Mouse (Mus musculus): ENCODE data around the gene Pdk2. TPM values are rescaled to one million over a fixed set of nuclear protein-coding genes. Genes with fewer than 3 reads are reported as not detected.

Pdk2 gene
- polyA plus RNA-seq, 1 experiment from 2014 or later = 94.7 TPM

DNA sequence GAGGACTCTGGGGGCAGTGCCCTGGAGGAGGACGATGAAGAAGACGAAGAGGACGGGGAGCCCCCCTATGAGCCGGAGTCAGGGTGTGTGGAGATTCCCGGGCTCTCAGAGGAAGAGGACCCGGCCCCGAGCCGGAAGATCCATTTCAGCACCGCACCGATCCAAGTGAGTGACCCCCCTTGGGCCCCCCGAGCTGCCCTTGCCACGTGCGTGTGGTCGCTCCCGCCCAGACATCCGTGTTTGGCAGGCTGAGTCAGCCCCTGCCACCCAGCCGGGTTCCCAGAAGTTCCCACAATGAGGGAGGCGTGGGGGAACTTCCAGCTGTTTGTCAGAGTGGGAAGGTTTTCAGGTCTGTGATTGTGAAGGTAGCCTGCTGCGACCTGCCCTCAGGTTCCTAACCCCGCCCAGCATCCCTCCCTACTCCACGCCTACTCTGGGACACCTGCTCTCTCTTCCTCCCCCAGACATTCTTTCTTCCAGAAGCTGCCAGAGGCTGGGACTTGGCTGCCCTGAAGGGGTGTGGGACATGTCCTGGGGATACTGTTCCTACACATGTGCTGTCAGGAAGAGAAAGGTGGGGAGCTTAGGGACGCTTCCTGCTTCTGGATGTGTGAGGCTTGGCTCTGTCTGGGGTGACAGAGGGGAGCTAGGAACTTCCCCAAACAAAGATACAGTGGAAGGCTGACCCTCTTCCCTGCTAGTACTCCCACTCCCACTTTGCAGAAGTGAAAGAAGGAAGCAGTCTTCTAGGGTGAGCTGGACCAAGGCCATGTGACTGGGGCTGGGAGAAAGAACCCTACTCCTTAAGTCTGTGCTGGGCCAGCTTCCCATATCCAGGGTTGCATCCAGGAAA lies 48.2 kb downstream of the Pdk2 start:
- ATAC-seq (replicated peaks; ENCODE audit: low FRiP score, low read depth) = 0 out of 2 replicates have a peak, but pooled peaks have one; percentile 9
- WGBS = 2% methylated on average over 22 of the region's 22 CpGs

DNA sequence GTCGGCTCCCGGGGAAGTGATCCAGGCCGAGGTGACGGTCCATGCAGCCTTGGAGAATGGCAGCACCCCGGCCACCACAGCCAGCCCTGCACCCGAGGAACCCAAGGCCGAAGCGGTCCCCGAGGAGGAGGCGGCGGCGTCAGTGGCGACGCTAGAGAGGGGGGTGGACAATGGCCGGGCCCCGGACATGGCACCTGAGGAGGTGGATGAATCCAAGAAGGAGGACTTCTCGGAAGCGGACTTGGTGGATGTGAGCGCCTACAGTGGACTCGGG lies 48.7 kb downstream of the Pdk2 start:
- Histone ChIP-seq H3K9ac (ENCODE audit: low read depth, low read length) (peak overlapping the region; percentile 90), H3K9me3 (replicated peaks; ENCODE audit: low read length) (no peaks in the 10 kb centered on the region), H3K4me2 (ENCODE audit: low read length) (peak overlapping the region; percentile 97), H3K4me1 (replicated peaks; ENCODE audit: insufficient read depth, low read length) (peaks cover 62% of the 10 kb centered on the region), H3K36me3 (ENCODE audit: insufficient read depth, low read length) (peaks cover 11% of the 10 kb centered on the region; the same call in 1 of the 2 replicates), H3K4me3 (replicated peaks; ENCODE audit: low read depth, low read length) (peak overlapping the region; percentile 90), H3K27ac (peak overlapping the region; percentile 94), H3K27me3 (ENCODE audit: insufficient read depth, low read length) (no peaks in the 10 kb centered on the region)
- DNase-seq (ENCODE audit: low spot score) = no peak
- under 1% methylated on average over 20 of the region's 20 CpGs for WGBS
- no peak for TF ChIP-seq CTCF (IDR thresholded peaks at IDR 0.05; ENCODE audit: low read depth)
- no peak for ATAC-seq (replicated peaks; ENCODE audit: low FRiP score, low read depth)

More for the DNA sequence above, 48.2 kb downstream of the Pdk2 start:
- Histone ChIP-seq H3K27ac (peak overlapping the region; percentile 94), H3K9ac (ENCODE audit: low read depth, low read length) (peak overlapping the region; percentile 90), H3K4me1 (replicated peaks; ENCODE audit: insufficient read depth, low read length) (peaks cover 59% of the 10 kb centered on the region), H3K36me3 (ENCODE audit: insufficient read depth, low read length) (peaks cover 12% of the 10 kb centered on the region; the same call in 1 of the 2 replicates), H3K4me3 (replicated peaks; ENCODE audit: low read depth, low read length) (peak overlapping the region; percentile 90), H3K27me3 (ENCODE audit: insufficient read depth, low read length) (no peaks in the 10 kb centered on the region), H3K9me3 (replicated peaks; ENCODE audit: low read length) (no peaks in the 10 kb centered on the region), H3K4me2 (ENCODE audit: low read length) (peak overlapping the region; percentile 97)
- TF ChIP-seq CTCF (IDR thresholded peaks at IDR 0.05; ENCODE audit: low read depth) = no peak
- DNase-seq (ENCODE audit: low spot score) = peak; percentile 68

DNA sequence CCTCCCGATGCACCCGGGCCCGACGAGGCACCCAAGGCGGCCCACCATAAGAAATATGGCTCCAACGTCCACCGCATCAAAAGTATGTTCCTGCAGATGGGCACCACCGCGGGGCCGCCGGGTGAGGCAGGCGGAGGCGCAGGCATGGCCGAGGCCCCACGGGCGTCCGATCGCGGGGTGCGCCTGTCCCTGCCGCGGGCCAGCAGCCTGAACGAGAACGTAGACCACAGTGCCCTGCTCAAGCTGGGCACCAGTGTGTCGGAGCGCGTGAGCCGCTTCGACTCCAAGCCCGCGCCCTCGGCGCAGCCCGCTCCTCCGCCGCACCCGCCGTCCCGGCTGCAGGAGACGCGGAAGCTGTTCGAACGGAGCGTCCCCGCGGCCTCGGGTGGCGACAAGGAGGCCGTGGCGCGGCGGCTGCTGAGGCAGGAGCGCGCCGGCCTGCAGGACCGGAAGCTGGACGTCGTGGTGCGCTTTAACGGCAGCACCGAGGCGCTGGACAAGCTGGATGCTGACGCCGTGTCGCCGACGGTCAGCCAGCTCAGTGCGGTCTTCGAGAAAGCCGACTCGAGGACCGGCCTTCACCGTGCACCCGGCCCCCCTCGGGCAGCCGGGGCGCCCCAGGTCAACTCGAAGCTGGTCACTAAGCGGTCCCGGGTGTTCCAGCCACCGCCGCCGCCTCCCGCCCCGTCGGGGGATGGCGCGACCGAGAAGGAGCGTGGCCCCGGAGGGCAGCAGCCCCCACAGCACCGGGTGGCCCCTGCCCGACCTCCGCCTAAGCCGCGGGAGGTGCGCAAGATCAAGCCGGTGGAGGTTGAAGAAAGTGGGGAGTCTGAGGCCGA lies 49.3 kb downstream of the Pdk2 start:
- DNase-seq (ENCODE audit: low spot score) (peak; percentile 47), ATAC-seq (replicated peaks; ENCODE audit: low FRiP score, low read depth) (0 out of 2 replicates have a peak, but pooled peaks have one; percentile 2)
- peaks cover 8% of the 10 kb centered on the region; the same call in 1 of the 2 replicates for H3K36me3 ChIP-seq (ENCODE audit: insufficient read depth, low read length)
- peak overlapping the region; percentile 90 for H3K4me3 ChIP-seq (replicated peaks; ENCODE audit: low read depth, low read length)
- H3K27me3 ChIP-seq (ENCODE audit: insufficient read depth, low read length) = no peaks in the 10 kb centered on the region
- H3K9ac ChIP-seq (ENCODE audit: low read depth, low read length) = peak overlapping the region; percentile 90
- no peaks in the 10 kb centered on the region for H3K9me3 ChIP-seq (replicated peaks; ENCODE audit: low read length)
- peak overlapping the region; percentile 94 for H3K27ac ChIP-seq
- peak overlapping the region; percentile 97 for H3K4me2 ChIP-seq (ENCODE audit: low read length)
- H3K4me1 ChIP-seq (replicated peaks; ENCODE audit: insufficient read depth, low read length) = peaks cover 68% of the 10 kb centered on the region
- under 1% methylated on average over 86 of the region's 99 CpGs for WGBS
- no peak for TF ChIP-seq CTCF (IDR thresholded peaks at IDR 0.05; ENCODE audit: low read depth)

DNA sequence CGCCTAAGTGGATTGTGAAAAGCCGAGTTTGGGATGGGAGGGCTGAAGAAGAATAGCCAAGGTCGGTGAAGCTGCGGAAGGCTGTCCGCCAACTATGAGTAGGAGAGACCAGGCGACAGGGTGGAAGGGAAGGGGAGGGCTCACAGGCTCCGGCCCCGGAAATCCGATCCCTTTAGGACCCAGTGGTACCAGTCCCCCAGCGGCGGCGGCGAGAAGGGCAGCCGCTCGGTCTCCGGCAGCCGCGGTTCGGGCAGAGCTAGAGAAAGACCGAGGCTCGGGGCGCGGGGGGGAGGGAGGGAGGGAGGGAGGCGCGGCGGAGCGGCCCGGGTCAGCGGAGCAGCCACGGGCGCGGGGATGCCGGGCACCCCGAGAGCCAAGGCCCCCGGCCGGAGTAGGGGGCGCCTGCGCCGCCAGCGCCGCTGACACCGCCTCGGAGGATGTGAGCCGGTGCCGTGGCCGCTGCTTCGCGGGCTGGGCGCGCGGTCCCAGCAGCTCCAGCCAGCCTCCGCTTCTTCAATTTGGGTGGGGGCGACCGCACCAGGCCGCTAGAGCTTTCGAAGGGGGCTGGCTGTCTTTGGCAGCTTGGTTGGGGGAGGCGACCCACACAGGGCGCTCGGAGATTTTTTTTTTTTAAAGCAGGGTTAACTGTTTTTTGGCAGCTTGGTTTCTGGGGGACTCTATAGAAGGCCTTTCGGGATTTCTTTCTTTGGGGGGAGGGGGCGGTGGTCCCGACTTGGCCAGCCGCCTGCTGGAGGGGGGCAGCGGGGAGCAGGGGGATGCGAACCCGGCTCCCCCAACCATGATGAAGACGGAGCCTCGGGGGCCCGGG lies 50.2 kb downstream of the Pdk2 start, which contains the start of gene Ppp1r9b:
Gene Ppp1r9b, plus strand, starts transcription at position 287 of the 829 bp plus-strand sequence.
- H3K9ac ChIP-seq (ENCODE audit: low read depth, low read length) = peak within 1 kb of the TSS; percentile 90
- peak within 1 kb of the TSS; percentile 97 for H3K4me2 ChIP-seq (ENCODE audit: low read length)
- DNase-seq (ENCODE audit: low spot score) = peak; percentile 97
- under 1% methylated on average over 62 of the region's 69 CpGs for WGBS
- peak within 1 kb of the TSS; percentile 94 for H3K27ac ChIP-seq
- peaks cover 69% of the 10 kb centered on the region for H3K4me1 ChIP-seq (replicated peaks; ENCODE audit: insufficient read depth, low read length)
- ATAC-seq (replicated peaks; ENCODE audit: low FRiP score, low read depth) = peak; percentile 72
- TF ChIP-seq CTCF (IDR thresholded peaks at IDR 0.05; ENCODE audit: low read depth) = peak; percentile 59
- no peaks in the 10 kb centered on the region for H3K27me3 ChIP-seq (ENCODE audit: insufficient read depth, low read length)
- H3K9me3 ChIP-seq (replicated peaks; ENCODE audit: low read length) = no peaks in the 10 kb centered on the region
- H3K4me3 ChIP-seq (replicated peaks; ENCODE audit: low read depth, low read length) = peak within 1 kb of the TSS; percentile 90
- H3K36me3 ChIP-seq (ENCODE audit: insufficient read depth, low read length) = no peaks in the 10 kb centered on the region

DNA sequence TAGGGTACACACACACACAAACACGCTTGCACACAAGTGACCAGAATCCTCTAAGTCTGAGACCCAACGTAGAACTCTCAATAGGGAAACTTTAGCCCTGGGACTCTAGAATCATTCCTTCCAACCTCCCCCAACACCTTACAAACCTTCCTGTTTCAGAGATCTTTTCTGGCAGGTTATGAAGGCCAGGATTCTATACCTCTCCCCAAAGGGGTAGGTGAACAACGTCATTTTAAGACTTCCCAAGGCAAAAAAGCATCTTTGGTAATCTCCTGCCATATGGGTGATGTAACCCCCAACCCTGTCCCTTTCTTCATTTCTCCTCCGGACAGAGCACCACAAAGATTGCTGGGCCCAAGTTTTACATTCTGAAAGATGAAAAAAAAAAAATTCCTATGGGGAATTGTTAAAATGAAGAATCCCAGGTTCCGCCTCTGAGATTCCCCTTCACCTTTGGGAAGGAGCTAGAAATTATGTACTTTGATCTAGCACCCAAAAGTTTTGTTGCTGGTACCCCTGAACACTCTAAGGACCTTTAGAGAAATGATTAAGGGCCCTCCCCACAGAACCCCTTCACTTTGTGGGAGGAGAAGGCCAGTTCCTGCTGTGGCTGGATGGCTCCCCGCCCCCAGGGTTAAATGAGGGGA lies 50.9 kb downstream of the Pdk2 start:
- Histone ChIP-seq H3K27me3 (ENCODE audit: insufficient read depth, low read length) (no peaks in the 10 kb centered on the region), H3K4me3 (replicated peaks; ENCODE audit: low read depth, low read length) (peak overlapping the region; percentile 90), H3K9ac (ENCODE audit: low read depth, low read length) (peak overlapping the region; percentile 90), H3K4me2 (ENCODE audit: low read length) (peak overlapping the region; percentile 97), H3K27ac (peak overlapping the region; percentile 94), H3K36me3 (ENCODE audit: insufficient read depth, low read length) (no peaks in the 10 kb centered on the region), H3K9me3 (replicated peaks; ENCODE audit: low read length) (no peaks in the 10 kb centered on the region), H3K4me1 (replicated peaks; ENCODE audit: insufficient read depth, low read length) (peaks cover 64% of the 10 kb centered on the region)
- DNase-seq (ENCODE audit: low spot score) = no peak
- WGBS = 39% methylated on average over 6 of the region's 6 CpGs
- no peak for ATAC-seq (replicated peaks; ENCODE audit: low FRiP score, low read depth)
- TF ChIP-seq CTCF (IDR thresholded peaks at IDR 0.05; ENCODE audit: low read depth) = no peak

Measured in kidney, postnatal 0 days (tissue).